Mouse (Mus musculus): ENCODE measurements around the gene Jmy.

Jmy gene

DNA sequence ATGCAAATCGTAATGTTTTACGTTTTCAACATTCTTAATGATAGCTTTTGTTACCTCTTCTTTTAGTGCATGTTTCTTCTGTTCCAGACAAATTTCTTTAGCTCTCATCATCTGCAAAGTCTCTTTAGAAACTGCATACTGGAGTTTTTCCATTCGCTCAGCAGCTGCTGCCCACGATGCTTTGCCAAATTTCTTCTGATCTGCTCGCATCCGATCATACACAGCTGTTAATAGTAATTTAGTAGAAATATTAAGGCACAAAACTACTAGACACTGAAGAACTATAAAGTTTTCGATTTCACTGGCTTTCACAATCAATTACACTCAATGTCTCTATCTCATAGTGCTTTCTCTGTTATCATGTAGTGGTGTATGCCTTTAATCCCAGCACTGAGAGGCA is 40.0 kb downstream of the Jmy start:
- DNase-seq (ENCODE audit: low spot score in 2 of 2), result no peak

- no peak for DNase-seq (ENCODE audit: low spot score in 2 of 2)
Observed at GRCm38 (mm10) chr13:93458616-93459015, 41.0 kb downstream of the Jmy start.

- no peak for DNase-seq (ENCODE audit: low spot score in 2 of 2)
Observed at GRCm38 (mm10) chr13:93453275-93453674, 46.3 kb downstream of the Jmy start.

DNA sequence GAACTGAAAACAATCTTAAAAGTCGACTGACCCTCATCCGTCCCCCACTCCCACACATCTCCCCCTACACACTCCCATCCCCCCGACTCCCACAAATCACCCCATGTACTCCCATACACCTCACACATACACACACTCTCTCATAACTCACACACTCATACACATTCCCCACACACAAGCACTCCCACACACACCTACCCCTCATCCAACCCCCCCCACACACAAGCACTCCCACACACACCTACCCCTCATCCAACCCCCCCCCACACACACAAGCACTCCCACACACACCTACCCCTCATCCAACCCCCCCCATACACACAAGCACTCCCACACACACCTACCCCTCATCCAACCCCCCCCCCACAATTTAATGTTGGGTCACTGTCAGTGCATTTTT is 59.4 kb downstream of the Jmy start:
- DNase-seq (ENCODE audit: low spot score in 2 of 2), result no peak

DNA sequence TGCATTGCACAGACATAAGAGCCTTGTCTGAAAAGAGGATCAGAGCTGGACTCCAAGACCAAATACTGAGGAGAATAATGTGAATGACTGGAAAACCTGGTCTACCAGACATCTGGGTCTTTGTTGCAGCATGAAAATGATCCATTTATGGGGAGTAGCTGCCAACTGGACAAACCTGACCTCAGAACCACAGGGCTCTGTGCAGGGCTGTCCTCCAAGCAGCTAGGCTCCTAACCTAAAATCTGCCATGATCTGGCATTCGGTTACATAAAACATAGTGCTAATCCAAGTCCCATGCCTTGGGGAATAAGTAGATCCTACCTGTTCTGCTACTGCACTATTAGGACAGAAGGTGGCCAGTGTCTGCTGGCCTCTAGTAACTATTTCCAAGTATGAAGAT is 70.4 kb downstream of the Jmy start:
- no peak for DNase-seq (ENCODE audit: low spot score in 2 of 2)

GRCm38 (mm10) chr13:93427920-93428876 is 71.4 kb downstream of the Jmy start:
- DNase-seq (ENCODE audit: low spot score in 2 of 2), result no peak

- no peak for DNase-seq (ENCODE audit: low spot score in 2 of 2)
Observed at GRCm38 (mm10) chr13:93423224-93423623, 76.4 kb downstream of the Jmy start.

DNA sequence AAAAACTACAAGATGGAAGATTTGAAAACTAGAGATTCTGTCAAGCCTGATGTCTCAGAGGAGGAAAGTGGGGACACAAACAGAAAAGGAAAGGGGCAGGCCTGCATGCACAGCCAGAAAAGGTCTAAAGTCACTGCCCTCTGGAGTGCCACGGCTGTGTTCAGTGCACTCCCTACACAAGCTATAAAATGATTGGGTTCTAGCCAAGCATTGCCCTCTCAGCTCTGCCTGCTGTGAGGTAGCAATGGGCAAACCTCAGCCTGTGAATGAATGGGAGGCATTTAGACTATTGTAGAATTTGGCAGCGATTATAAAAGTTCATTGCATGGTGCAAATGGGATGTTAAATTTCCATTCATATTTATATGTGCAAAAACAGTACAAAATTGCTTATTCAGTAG is 79.8 kb downstream of the Jmy start:
- no peak for DNase-seq (ENCODE audit: low spot score in 2 of 2)

GRCm38 (mm10) chr13:93418292-93418691 is 81.3 kb downstream of the Jmy start:
- DNase-seq (ENCODE audit: low spot score in 2 of 2), result no peak

DNA sequence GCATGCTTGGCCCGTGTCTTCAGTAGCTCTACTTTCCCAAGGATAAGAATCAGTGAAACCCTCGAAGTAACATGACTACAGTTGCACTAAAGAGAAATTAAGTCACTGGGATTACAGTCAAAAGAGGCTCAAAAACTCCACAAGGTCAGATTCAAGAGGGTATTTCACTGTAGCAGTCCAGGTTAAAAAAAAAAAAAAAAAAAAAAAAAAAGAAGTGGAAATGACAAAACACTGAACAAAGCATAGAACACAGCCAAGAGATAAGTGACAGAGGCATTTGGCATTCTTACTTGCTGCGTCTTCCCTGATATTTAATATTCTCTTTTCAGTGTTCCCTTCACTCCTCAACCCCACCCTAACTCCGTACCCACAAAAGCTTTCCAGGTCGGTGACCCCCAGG is 84.6 kb downstream of the Jmy start:
- no peak for DNase-seq (ENCODE audit: low spot score in 2 of 2)

GRCm38 (mm10) chr13:93410343-93410742 is 89.3 kb downstream of the Jmy start:
- DNase-seq (ENCODE audit: low spot score in 2 of 2), result no peak

DNA sequence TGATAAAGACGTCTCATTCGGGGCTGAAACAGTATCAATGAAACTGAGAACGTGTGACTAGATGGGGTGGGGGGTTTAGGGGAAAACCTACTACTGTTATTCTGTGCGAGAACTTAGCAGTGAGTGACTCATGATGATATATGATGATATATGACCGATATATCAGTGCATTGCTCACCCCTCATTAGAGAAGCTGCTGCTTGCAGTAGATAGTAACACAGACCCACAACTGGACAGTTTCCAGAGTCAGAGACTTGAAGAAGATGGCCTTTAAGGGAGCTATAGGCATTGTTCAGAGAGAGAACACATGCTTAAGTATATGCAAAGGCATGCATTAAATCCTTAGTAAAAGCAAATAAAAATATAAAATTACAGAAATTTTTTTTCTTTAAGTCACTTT is 92.8 kb downstream of the Jmy start:
- DNase-seq (ENCODE audit: low spot score in 2 of 2), result no peak

DNA sequence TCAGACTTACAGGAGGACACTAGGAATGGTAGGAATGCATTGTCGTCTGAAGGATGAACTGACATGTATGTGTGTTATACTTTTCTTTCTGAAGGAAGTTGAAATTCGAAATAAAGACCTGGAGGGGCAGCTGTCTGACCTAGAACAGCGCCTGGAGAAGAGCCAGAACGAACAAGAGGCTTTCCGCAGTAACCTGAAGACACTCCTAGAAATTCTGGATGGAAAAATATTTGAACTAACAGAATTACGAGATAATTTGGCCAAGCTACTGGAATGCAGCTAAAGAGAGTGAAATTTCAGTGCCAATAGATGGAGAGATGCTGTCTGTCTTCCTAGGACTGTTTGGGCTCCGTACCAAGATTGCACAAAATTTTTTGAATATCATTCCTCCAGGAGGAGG is 97.7 kb downstream of the Jmy start:
- no peak for DNase-seq (ENCODE audit: low spot score in 2 of 2)

- no peak for DNase-seq (ENCODE audit: low spot score in 2 of 2)
Observed at GRCm38 (mm10) chr13:93399710-93400216, 99.8 kb downstream of the Jmy start.

- no peak for DNase-seq (ENCODE audit: low spot score in 2 of 2)
Observed at GRCm38 (mm10) chr13:93389242-93389625, 110.4 kb downstream of the Jmy start.

DNA sequence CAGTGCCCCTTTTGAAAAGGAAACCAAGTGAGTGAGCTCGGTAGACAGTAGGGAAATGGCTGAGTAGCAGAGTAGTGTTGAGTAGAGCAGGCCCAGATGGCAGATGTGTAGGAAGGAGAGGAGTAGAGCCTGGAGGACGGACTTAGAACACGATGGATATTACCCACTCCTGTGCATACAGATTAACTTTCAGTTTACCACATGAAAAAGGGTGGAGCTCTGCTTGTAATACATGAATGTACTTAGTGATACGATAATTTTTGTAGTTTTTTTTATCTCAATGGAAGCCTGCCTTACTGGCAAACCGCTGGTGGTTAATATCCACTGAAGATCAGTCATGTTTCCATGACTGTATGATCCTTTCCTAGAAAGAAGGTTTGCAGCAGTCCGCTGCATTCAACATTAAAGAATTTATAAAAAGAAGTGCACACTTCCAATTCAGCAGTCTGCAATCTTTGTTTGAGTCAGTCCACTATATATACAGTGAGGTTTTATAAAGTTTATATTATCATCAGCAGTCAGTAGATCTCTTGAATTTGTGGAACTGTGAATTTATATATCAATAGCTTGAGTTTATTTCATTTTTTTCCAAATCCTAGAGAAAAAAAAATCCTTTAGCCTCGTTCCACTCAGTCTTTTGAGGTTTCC is 110.9 kb downstream of the Jmy start:
- no peak for DNase-seq (ENCODE audit: low spot score in 2 of 2)

- DNase-seq (ENCODE audit: low spot score in 2 of 2), result no peak
Observed at GRCm38 (mm10) chr13:93387440-93387839, 112.2 kb downstream of the Jmy start.

DNA sequence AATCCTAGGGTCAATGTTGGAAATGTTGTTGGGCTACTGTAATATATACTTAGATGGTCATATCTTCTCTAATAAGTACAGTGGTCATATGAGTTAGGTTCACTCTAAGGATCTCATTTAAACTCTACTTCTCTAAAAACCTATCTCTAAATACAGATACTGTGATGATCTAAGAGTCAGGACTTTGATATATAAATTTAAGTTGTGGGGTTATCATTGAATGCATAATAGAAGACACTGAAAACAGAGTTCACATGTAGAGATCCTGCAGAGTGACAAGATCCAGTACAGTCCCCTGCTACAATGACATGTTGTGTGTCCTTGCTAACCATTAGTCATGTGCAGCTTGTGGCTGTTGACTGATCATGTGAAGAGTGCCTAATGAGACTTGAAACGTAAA is 114.5 kb downstream of the Jmy start:
- no peak for DNase-seq (ENCODE audit: low spot score in 2 of 2)

DNA sequence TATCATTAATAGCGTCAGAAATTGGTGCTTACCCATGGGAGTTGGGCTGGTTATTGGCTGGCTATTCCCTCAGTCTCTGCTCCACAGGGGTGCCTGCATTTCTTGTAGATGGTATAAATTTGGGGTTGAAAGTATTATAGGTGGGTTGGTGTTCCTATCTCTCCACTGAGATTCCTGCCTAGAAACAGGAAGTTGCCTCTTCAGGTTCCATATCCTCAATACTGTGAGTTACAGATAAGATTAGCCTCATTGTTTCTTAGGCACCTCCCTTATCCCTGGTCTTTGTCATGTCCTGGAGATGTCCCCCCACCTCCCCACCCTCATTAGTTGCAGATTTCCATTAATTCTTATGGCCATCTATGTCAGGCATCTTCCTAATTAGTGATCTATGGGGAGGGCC is 115.1 kb downstream of the Jmy start:
- DNase-seq (ENCODE audit: low spot score in 2 of 2), result no peak

DNA sequence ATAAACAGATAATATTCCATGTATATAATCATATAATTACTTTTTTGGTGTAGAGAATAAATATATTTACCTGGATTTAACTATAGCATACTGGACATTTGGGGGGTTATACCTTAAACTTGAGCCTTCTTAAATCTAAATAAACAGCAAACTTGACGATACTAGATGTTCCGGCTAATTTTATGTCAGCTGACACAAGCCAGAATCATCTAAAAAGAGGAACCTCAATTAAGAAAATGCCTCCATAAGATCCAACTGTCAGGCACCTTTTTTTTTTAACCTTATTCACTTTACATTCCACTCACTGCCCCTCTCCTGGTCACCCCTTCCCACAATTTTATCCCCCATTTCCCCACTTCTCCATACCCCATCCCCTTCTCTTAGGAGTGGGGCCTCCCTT is 116.0 kb downstream of the Jmy start:
- DNase-seq (ENCODE audit: low spot score in 2 of 2), result no peak

- DNase-seq (ENCODE audit: low spot score in 2 of 2), result no peak
Observed at GRCm38 (mm10) chr13:93383092-93383491, 116.5 kb downstream of the Jmy start.

DNA sequence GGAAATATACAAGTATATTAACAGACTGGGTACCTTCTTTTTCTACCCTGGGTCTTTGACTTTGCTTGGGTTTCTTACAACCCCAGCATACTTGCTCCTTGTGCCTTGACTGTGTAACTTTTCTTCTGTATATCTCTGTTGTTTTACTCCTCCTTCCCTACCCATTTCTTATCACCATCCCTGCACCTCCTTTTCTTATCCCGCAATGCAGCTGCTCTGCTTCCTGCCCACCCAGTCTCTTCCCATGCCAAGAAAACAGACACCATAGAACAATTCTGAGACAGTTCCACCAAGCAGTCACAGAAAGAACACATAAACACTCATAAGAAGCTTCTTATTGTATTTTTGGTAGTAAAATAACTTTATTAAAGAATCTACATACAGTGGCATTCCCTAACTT is 118.3 kb downstream of the Jmy start:
- no peak for DNase-seq (ENCODE audit: low spot score in 2 of 2)

All from urinary bladder, adult 18-20 months (tissue).